Mouse (Mus musculus): Measurements from ENCODE around the gene Commd2. TPM values are rescaled to one million over a fixed set of nuclear protein-coding genes. Genes with fewer than 3 reads are reported as not detected.

Gene Commd2
- total and polyA plus RNA-seq, 3 experiments: 35.3 to 65.3 (median 53.2) TPM

DNA sequence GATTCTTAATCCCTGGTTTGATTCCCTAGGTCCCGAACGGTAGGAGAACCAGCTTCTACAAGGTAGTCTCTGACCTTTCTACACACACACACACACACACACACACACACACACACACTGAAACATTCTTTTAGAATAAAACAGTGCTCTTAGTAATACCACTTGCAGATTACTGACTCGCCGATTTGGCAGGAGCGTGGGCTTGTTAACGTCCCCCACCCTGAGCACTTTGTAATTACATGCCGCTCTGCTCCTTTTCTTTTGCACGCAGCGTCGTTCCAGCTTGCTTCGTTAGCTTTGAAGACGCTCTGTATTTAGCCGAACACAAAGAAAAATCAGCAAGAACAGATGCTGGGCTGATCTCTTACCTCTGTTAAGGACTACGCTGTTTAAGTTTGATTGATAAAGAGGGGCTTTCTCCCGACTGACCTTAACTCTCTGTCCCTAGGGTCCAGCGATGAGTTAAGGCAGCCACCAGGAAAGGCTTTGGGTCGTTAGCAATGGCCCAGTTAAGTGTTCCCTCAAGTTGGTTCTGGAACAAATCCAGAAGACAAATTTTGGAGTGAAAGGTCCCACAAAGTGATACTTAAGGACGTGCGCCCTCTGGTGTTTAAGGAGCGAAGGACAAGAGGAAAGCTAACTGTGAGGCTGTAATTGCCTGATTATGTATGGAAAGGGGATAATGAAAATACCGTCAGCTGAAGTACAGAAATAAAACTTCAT is 26.1 kb downstream of the Commd2 start:
- no peaks in the 10 kb centered on the region for H3K27me3 ChIP-seq (replicated peaks)
- no peaks in the 10 kb centered on the region for H3K9me3 ChIP-seq (replicated peaks; ENCODE audit: low read length)
- peak overlapping the region; percentile 93 for H3K4me2 ChIP-seq (ENCODE audit: insufficient read depth, low read depth, poor library complexity, severe bottlenecking)
- H3K36me3 ChIP-seq (replicated peaks in 1 of 2; ENCODE audit: control insufficient read depth in 1 of 2, insufficient read depth in 1 of 2, low read length in 1 of 2): no peaks in the 10 kb centered on the region
- in situ Hi-C loops (cut with MboI; ENCODE audit: low pct_ligation_motif_present, low pct_unique_long_range_greater_than_20kb, low sequenced_read_pairs): loop anchor here (5.0 kb wide), 1 partner anchor 163 kb away; no protein-coding TSS in a partner anchor
- H3K9ac ChIP-seq (ENCODE audit: insufficient read depth, low read depth): no peak overlapping the region
- peaks cover 0 to 2% of the 10 kb centered on the region in 2 experiments; a peak in 2 of 4 replicates for H3K4me1 ChIP-seq (ENCODE audit: control insufficient read depth in 1 of 2, insufficient read depth in 2 of 2)
- TF ChIP-seq JUN (IDR thresholded peaks at IDR 0.05; ENCODE audit: insufficient read depth, low read depth, low read length): no peak
- peak; percentile 72 for TF ChIP-seq RAD21 (IDR thresholded peaks at IDR 0.05; ENCODE audit: low read depth, low read length)
- no peak for TF ChIP-seq UBTF (IDR thresholded peaks at IDR 0.05; ENCODE audit: low read depth, low read length)
- peak; percentile 91 for TF ChIP-seq SMC3 (IDR thresholded peaks at IDR 0.05; ENCODE audit: low read depth, low read length)
- peak; percentile 50 for TF ChIP-seq ZC3H11A (IDR thresholded peaks at IDR 0.05; ENCODE audit: low read depth, low read length)
- TF ChIP-seq CTCF (conservative IDR thresholded peaks at IDR 0.05 in 1 of 2, IDR thresholded peaks at IDR 0.05 in 1 of 2; ENCODE audit: low read depth in 2 of 2, low read length in 2 of 2): peak; percentile 61 to 88
- 0 out of 2 replicates have a peak, but pooled peaks have one; percentile 9 for TF ChIP-seq IRF4 (IDR thresholded peaks at IDR 0.05; ENCODE audit: low read depth, low read length)
- DNase-seq (ENCODE audit: extremely low read depth): peak; percentile 77
- H3K79me2 ChIP-seq (replicated peaks; ENCODE audit: control insufficient read depth, extremely low read depth, insufficient read depth, poor library complexity, severe bottlenecking): no peaks in the 10 kb centered on the region
- dilution Hi-C loops (cut with MboI; ENCODE audit: extremely low pct_ligation_motif_present, extremely low pct_unique_long_range_greater_than_20kb, low sequenced_read_pairs): no loop called here
- no peak overlapping the region for H3K27ac ChIP-seq (ENCODE audit: insufficient read depth, low read depth)
- no peak overlapping the region for H3K4me3 ChIP-seq (replicated peaks in 1 of 3; ENCODE audit: low read depth in 2 of 3, low read length in 2 of 3, poor library complexity in 1 of 3)

DNA sequence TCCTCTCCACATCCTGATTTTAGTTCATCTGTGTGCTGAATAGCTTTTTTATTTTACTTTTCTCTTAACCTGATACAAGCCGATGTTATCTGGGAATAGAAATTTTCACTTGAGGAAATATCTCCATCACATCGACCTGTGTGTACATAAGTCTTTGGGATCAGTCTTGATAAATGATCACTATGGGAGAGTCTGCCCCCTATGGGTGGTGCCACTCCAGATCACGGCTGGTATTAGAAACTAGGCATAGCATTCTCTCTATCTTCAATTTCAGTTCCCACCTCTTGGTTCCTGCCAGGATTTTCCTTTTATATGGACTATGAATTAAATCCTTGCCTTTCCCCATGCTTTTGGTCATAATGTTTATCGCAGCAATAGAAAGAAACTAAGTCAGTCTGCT is 31.8 kb downstream of the Commd2 start:
- Histone ChIP-seq H3K27me3 (replicated peaks) (no peaks in the 10 kb centered on the region), H3K4me2 (ENCODE audit: insufficient read depth, low read depth, poor library complexity, severe bottlenecking) (no peak overlapping the region), H3K27ac (ENCODE audit: insufficient read depth, low read depth) (no peak overlapping the region), H3K4me3 (replicated peaks in 1 of 3; ENCODE audit: low read depth in 2 of 3, low read length in 2 of 3, poor library complexity in 1 of 3) (no peak overlapping the region), H3K36me3 (replicated peaks in 1 of 2; ENCODE audit: control insufficient read depth in 1 of 2, insufficient read depth in 1 of 2, low read length in 1 of 2) (no peaks in the 10 kb centered on the region), H3K9me3 (replicated peaks; ENCODE audit: low read length) (no peaks in the 10 kb centered on the region), H3K4me1 (ENCODE audit: control insufficient read depth in 1 of 2, insufficient read depth in 2 of 2) (no peaks in the 10 kb centered on the region), H3K9ac (ENCODE audit: insufficient read depth, low read depth) (no peak overlapping the region), H3K79me2 (replicated peaks; ENCODE audit: control insufficient read depth, extremely low read depth, insufficient read depth, poor library complexity, severe bottlenecking) (no peaks in the 10 kb centered on the region)
- in situ Hi-C loops (cut with MboI; ENCODE audit: low pct_ligation_motif_present, low pct_unique_long_range_greater_than_20kb, low sequenced_read_pairs) (loop anchor here (25.0 kb wide), 1 partner anchor 357 kb away; no protein-coding TSS in a partner anchor), dilution Hi-C loops (cut with MboI; ENCODE audit: extremely low pct_ligation_motif_present, extremely low pct_unique_long_range_greater_than_20kb, low sequenced_read_pairs) (no loop called here)
- peak; percentile 65 for TF ChIP-seq SMC3 (IDR thresholded peaks at IDR 0.05; ENCODE audit: low read depth, low read length)
- peak; percentile 69 for TF ChIP-seq RAD21 (IDR thresholded peaks at IDR 0.05; ENCODE audit: low read depth, low read length)
- peak; percentile 6; the same call in 1 of the 2 replicates for TF ChIP-seq ZC3H11A (IDR thresholded peaks at IDR 0.05; ENCODE audit: low read depth, low read length)
- TF ChIP-seq MYC (IDR thresholded peaks at IDR 0.05; ENCODE audit: low read depth, low read length): no peak
- TF ChIP-seq CTCF (conservative IDR thresholded peaks at IDR 0.05 in 1 of 2, IDR thresholded peaks at IDR 0.05 in 1 of 2; ENCODE audit: low read depth in 2 of 2, low read length in 2 of 2): peak; percentile 17 to 76; a peak in 2 of 4 replicates
- no peak for TF ChIP-seq NRF1 (IDR thresholded peaks at IDR 0.05; ENCODE audit: low read depth, low read length)
- DNase-seq (ENCODE audit: extremely low read depth): peak; percentile 30

DNA sequence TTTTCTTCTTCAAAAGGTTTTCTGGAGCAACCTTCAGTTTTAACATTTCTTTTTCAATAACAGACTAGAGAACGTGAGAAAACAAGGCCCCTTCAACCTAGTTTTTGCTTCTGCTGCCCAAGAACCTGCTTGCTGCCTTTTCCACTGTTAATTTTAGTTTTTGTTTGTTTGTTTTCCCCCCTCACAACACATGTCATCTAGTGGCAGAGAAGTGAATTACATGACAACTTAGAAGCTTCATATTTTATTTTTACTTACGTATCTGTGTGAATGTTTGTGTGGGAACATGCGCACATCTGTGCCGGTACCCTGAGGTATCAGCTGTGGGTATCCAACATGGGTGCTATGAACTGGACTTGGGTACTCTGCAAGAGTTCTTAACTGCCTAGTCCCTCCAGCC is 35.9 kb downstream of the Commd2 start:
- TF ChIP-seq RCOR1 (conservative IDR thresholded peaks at IDR 0.05; ENCODE audit: low read depth, low read length) (no peak), CTCF (conservative IDR thresholded peaks at IDR 0.05 in 1 of 2, IDR thresholded peaks at IDR 0.05 in 1 of 2; ENCODE audit: low read depth in 2 of 2, low read length in 2 of 2) (peak in 1 of 2 experiments; percentile 29; a peak in 1 of 4 replicates), RAD21 (IDR thresholded peaks at IDR 0.05; ENCODE audit: low read depth, low read length) (peak; percentile 4)
- H3K4me3 ChIP-seq (replicated peaks in 1 of 3; ENCODE audit: low read depth in 2 of 3, low read length in 2 of 3, poor library complexity in 1 of 3): no peak overlapping the region
- H3K4me2 ChIP-seq (ENCODE audit: insufficient read depth, low read depth, poor library complexity, severe bottlenecking): no peak overlapping the region
- no peaks in the 10 kb centered on the region for H3K36me3 ChIP-seq (replicated peaks in 1 of 2; ENCODE audit: control insufficient read depth in 1 of 2, insufficient read depth in 1 of 2, low read length in 1 of 2)
- no peaks in the 10 kb centered on the region for H3K27me3 ChIP-seq (replicated peaks)
- dilution Hi-C loops (cut with MboI; ENCODE audit: extremely low pct_ligation_motif_present, extremely low pct_unique_long_range_greater_than_20kb, low sequenced_read_pairs) (no loop called here), in situ Hi-C loops (cut with MboI; ENCODE audit: low pct_ligation_motif_present, low pct_unique_long_range_greater_than_20kb, low sequenced_read_pairs) (loop anchor here (25.0 kb wide), 1 partner anchor 353 kb away; no protein-coding TSS in a partner anchor)
- H3K79me2 ChIP-seq (replicated peaks; ENCODE audit: control insufficient read depth, extremely low read depth, insufficient read depth, poor library complexity, severe bottlenecking): no peaks in the 10 kb centered on the region
- H3K9ac ChIP-seq (ENCODE audit: insufficient read depth, low read depth): no peak overlapping the region
- H3K27ac ChIP-seq (ENCODE audit: insufficient read depth, low read depth): no peak overlapping the region
- DNase-seq (ENCODE audit: extremely low read depth): no peak
- no peaks in the 10 kb centered on the region for H3K9me3 ChIP-seq (replicated peaks; ENCODE audit: low read length)
- no peaks in the 10 kb centered on the region for H3K4me1 ChIP-seq (ENCODE audit: control insufficient read depth in 1 of 2, insufficient read depth in 2 of 2)
